ENCODE assay signal across 9 mouse cellular contexts in the genomic region with DNA sequence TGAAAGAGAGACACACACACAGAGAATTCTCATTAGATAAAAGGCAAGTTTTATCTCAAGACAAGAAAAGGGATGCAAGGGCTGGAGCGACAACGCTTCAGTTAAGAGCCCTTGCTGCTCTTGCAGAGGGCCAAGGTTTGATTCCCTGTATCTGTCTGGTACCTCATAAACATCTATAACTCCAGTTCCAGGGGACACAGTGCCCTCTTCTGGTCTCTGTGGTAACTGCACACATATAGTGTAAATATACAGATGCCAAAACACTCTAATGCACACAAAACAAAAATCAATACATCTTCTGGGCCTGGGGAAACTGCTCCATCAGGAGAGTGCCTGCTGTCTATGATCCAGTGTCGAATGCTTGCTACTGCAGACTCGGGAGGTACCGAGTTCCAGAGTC.
DNase-seq lines count a peak whose midpoint lies in the region; ATAC-seq and TF ChIP-seq lines count a peak whose summit lies in the region.
"Had no signal": no experiment of that assay in that cellular context is flagged by ENCODE, and none has a peak within 500 bp of the region (broad histone marks: within the 10 kb centered on the region; RNA-seq: fewer than 3 reads in every experiment).

No protein-coding gene starts in this region.

- intact Hi-C loops in left cerebral cortex, postnatal 14 days (cut with DNase I): no loop called here
- intact Hi-C loops in left cerebral cortex, postnatal 36 days (cut with DNase I): no loop called here

- no peak overlapping the region for H3K4me3 ChIP-seq in forebrain, postnatal 0 days (ENCODE audit: low read depth, low read length)
- H3K4me3 ChIP-seq in forebrain, embryonic 14.5 days (ENCODE audit: low read depth, low read length): no peak overlapping the region

- no peak overlapping the region for H3K4me2 ChIP-seq in forebrain, postnatal 0 days (ENCODE audit: low read depth)
- H3K4me2 ChIP-seq in forebrain, embryonic 14.5 days (ENCODE audit: low read length): no peak overlapping the region

- peak; percentile 30 for DNase-seq in forebrain, postnatal 0 days
- DNase-seq in forebrain, embryonic 14.5 days (ENCODE audit: low spot score): no peak
- DNase-seq in left cerebral cortex, postnatal 14 days (ENCODE audit: low spot score in 2 of 2): peak; percentile 7 to 18
- no peak for DNase-seq in left cerebral cortex, postnatal 36 days (ENCODE audit: low spot score in 2 of 2)
- peak; percentile 25 for DNase-seq in thymus, postnatal 4 days
- DNase-seq in thymus, postnatal 25 days: no peak
- DNase-seq in MN1 (ENCODE audit: low spot score): no peak
- no peak for DNase-seq in T-cell, adult 2 months (ENCODE audit: low spot score)
- DNase-seq: lung, postnatal 10 days had no signal

- H3K27ac ChIP-seq in forebrain, postnatal 0 days (ENCODE audit: low read depth, low read length): no peak overlapping the region
- H3K27ac ChIP-seq in forebrain, embryonic 14.5 days (ENCODE audit: low read depth, low read length): no peak overlapping the region

- WGBS in forebrain, postnatal 0 days: 95% methylated on average over 5 of the region's 5 CpGs
- WGBS in forebrain, embryonic 14.5 days: 88% methylated on average over 5 of the region's 5 CpGs

- H3K9ac ChIP-seq in forebrain, postnatal 0 days: no peak overlapping the region
- H3K9ac ChIP-seq in forebrain, embryonic 14.5 days (ENCODE audit: low read length): no peak overlapping the region

- no peak for ATAC-seq in forebrain, postnatal 0 days
- no peak for ATAC-seq in forebrain, embryonic 14.5 days

- TF ChIP-seq CTCF in forebrain, postnatal 0 days (IDR thresholded peaks at IDR 0.05; ENCODE audit: low read depth): peak; percentile 55

- no peaks in the 10 kb centered on the region for H3K4me1 ChIP-seq in forebrain, postnatal 0 days (ENCODE audit: insufficient read depth)
- no peaks in the 10 kb centered on the region for H3K4me1 ChIP-seq in forebrain, embryonic 14.5 days (ENCODE audit: control insufficient read depth, insufficient read depth, low read length)

- no peaks in the 10 kb centered on the region for H3K9me3 ChIP-seq in forebrain, postnatal 0 days (ENCODE audit: low read length)
- H3K9me3 ChIP-seq in forebrain, embryonic 14.5 days (replicated peaks; ENCODE audit: control insufficient read depth, low read length): no peaks in the 10 kb centered on the region

- no peaks in the 10 kb centered on the region for H3K36me3 ChIP-seq in forebrain, postnatal 0 days (ENCODE audit: insufficient read depth)
- no peaks in the 10 kb centered on the region for H3K36me3 ChIP-seq in forebrain, embryonic 14.5 days (ENCODE audit: control insufficient read depth, insufficient read depth, low read length)

- H3K27me3 ChIP-seq in forebrain, postnatal 0 days (ENCODE audit: insufficient read depth, low read length): no peaks in the 10 kb centered on the region
- H3K27me3 ChIP-seq in forebrain, embryonic 14.5 days (replicated peaks; ENCODE audit: control insufficient read depth, insufficient read depth, low read length): no peaks in the 10 kb centered on the region

Comparison
In these comparisons a context has a peak if more than half of its experiments do, and no peak if none do; other contexts are left out.
1. DNase-seq: peak in forebrain, postnatal 0 days (single experiment), left cerebral cortex, postnatal 14 days (2 of 2) and thymus, postnatal 4 days (single experiment); none in forebrain, embryonic 14.5 days (single experiment), left cerebral cortex, postnatal 36 days (0 of 2), thymus, postnatal 25 days (single experiment), MN1 (single experiment) and T-cell, adult 2 months (single experiment).